Mouse (Mus musculus) right cerebral cortex, postnatal 36 days (tissue): Measurements from ENCODE around the gene Wdr45.
"Not testable (repeated sequence)": the region's sequence is repeated elsewhere in the genome, so short reads cannot be mapped to it uniquely, and the experiment has no call there.

Experiments used
- DNase-seq, 2 experiments: peaks; one replicate each; pipeline ENCODE4 v3.0.0; 2022; ENCODE audit warnings: low spot score in 2 of 2, mixed read lengths in 1 of 2

Wdr45 gene

DNA sequence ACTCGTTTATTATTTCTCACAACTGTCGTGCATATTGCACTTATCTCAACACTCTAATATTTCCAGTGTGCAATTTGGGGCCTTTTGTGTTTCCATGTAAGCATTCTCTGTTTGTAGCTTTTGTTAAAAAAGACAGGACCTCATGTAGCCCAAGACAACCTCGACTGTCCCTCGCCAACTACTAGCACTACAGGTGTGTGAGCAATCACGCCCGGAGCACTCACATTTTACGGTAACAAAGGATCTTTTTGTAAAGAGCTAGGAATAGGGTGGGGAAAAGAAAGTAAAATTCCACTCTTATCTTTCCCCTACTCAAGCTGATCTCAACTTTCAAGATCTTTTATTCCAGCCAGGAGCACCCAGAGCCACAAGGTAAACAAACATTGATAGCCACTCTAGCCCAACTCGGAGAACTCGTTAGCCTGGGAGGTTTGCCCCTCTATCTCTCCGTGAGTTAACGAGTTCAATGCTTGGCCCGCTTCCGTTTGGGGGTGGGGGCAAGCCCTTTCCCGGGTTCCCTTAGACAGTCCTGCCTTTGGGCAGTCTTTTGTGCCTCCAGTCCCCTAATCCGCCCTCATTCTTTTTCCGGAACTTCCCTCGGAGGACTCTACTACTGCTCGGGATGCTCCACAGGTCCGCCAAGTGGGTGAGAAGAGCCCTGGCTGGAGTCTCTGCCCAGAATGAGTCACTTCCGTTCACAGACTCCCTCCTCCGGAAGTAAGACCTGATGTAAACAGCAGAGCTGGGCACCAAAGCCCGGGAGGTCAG lies 7.6 kb downstream of the Wdr45 start, which contains the start of gene Gm45208:
Gene Gm45208, plus strand, starts transcription at position 732 of the 768 bp plus-strand sequence.
- peak; percentile 48 for DNase-seq

DNA sequence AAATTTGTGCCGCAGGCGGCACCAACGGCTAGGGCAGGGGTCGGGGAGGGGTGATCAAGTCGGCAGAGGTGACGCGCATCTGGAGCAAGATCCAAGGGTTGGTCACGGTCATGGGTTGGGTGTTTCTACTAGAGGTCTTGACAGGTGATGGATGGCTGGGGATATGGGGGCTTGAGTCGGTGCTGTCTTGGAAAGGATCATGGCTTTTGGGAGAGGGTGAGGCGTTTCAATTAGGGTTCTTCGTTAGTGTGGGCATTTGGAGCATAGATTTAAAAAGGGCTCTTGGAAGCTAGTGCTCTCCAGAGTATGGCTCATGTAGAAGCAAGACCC lies 8.1 kb downstream of the Wdr45 start:
- no peak for DNase-seq

DNA sequence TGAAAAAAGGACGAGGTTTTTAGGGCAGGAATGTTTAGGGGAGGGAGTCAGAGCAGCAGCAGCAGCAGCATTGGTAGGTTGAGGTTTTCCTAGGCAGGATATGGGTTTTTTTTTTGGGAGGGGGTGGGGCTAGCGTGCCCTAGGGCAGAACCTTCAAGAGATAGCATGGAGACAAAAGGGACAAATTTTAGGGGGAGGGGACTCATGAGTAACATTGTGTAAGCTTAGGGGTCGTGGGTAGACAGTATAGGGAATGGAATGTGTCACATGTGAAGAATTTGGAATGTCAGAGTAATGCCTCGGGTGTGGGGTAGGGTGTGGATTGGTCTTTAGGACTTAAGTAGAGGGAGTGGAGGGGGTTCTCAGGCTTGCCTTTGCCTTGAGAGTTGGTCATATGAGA lies 8.6 kb downstream of the Wdr45 start:
- DNase-seq = no peak

DNA sequence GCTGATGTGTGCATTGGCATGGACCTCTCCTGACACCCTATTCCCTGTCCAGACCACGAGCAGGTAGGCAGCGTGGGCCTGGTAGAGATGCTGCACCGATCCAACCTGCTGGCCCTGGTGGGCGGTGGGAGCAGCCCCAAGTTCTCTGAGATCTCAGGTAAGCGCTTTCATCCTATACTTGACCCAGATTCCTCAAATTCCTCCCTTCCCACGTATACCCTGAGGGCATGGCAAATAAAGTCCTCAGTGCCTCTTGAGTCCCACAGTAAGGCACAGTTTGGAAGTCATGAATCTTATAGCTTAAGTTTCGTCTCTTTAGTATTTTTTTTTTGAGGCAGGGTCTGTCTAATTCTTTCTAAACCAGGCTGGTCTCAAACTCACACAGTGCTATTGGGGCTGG lies 10.0 kb downstream of the Wdr45 start:
- DNase-seq = no peak

DNA sequence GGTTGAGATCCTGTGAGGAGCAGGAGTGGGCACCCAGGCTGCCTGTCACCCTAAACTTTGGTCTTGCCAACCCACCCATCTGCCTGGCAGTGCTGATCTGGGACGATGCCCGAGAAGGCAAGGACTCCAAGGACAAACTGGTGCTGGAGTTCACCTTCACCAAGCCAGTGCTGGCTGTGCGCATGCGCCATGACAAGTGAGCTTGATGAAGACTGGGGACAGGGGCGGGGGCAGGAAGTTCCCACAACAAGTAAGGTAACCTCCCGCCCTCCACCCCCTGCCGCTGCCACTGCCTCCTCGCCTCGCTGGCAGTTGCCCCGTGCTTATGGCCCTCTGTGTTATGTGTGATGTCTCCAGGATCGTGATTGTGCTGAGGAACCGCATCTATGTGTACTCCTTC lies 11.7 kb downstream of the Wdr45 start:
- no peak for DNase-seq

DNA sequence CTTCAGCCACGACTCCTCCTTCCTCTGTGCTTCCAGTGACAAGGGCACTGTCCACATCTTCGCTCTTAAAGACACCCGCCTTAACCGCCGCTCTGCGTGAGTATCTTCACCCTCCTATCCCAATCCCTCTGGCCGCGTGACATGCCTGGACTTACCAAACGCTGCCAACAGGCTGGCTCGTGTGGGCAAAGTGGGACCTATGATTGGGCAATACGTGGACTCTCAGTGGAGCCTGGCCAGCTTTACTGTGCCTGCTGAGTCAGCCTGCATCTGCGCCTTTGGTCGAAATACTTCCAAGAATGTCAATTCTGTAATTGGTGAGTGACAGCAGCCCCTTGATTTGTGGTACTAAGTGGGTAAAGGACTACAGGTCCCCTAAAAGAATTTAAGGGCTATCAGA lies 13.0 kb downstream of the Wdr45 start:
- no peak for DNase-seq

DNA sequence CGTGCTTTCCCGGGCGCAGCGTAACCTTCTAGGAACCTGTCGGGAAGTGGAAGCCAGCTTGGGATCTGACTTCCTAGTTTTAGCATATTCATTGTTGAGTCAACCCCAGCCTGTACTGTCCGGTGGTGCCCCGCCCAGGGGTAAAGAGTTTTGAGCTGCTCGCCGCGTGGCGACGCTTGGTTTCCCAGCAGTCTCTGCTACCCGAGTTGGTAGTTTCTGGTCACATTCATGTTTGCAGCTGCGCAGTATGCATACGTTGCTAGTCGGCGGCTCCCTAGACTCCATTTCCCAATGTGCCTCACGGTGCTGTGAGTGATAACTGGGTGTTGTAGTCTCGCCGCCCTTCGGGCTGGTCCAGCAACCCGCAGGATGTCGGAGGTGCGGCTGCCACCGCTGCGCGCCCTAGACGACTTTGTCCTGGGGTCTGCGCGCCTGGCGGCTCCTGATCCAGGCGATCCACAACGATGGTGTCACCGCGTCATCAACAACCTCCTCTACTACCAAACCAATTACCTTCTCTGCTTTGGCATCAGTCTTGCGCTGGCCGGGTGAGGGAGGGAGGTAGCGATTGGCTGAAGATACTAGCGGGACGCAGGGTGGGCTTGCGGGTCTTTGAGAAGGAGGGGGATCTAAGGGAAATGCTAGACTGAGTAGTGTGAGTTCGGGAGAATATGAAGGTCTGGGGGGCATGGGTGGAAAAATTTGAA lies 14.2 kb downstream of the Wdr45 start, which contains the start of gene Praf2:
Gene Praf2, plus strand, starts transcription at position 225 of the 707 bp plus-strand sequence.
- peak; percentile 81 to 89 for DNase-seq

DNA sequence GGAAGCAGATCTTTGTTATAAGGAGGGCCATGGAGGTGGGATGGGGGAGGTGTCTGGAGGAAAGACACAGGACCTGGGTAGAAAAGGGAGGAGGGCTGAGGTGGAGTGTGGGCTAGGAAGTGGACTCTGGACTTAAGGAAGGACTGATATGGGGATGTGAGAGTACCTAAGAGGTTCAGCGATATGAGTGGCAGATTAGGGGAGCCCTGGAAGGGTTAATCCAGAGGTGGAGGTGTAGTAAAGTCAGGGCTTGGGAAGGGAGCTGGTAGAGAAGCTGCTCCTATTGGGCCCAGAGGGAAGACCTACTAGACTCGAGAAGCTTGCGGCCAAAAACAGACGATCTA lies 14.8 kb downstream of the Wdr45 start:
- no peak for DNase-seq

DNA sequence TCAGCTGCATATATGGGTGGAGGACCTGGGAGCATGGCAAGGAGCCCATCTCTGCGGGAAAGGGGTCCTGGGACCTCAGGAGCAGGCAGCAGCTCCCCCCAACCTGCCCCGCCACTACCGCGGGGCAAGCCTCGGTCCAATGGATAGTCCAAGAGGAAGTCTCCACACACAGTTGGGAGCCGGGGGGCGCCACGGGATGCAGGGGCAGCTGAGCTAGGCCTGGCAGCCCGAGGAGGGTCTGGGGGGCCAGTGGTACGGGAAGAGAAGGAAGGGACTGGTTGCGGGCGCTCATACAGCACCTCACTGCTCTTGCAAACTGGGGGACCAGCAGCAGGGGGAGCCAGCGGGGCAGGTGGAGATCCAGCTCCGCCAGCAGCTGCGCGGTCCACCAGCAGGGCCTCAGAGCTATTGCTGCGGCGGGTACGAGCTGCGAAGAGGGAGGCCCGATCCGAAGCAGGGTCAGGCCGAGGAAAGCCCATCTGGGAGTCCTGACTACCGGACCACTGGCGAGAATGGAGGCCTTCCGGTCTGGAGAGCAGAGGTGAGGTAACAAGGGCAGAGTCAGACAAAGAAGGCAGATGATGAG lies 19.5 kb downstream of the Wdr45 start:
- peak in 1 of 2 experiments; percentile 33 for DNase-seq

DNA sequence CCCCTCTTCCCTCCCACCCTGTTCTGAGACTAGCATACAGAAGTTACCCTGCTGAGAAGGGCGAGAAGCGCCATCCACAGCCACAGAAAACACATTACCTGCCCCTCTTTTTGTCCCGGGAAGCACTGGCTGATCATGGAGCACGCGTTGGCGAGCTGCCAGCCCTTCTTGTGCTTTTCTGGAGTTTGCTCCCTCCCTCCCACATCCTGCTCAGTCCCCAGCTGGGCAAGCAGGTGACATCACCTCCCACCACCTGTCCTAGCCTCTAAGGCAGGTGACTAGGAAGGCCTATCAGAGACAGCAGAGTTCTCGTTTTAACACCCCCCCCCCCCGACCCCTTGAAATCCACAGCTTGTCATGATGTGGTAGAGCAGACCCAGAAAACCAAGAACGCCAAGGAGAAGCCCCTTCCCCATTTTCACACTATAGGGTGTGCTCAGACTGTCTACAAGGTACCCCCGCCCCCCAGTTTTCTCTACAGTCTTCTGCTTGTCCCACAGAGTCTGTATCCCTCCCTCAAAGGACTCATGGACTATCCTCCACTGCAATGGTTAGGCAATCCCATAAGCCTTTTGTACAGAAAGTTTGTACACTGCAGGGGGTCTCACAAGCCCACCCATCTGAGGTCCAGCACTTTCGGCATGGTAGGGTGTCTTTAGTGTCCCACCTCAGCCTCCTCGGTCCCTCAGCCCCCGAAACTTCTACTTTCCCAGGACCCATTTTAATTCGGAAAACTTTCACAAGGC lies 25.4 kb downstream of the Wdr45 start:
- DNase-seq = no peak

DNA sequence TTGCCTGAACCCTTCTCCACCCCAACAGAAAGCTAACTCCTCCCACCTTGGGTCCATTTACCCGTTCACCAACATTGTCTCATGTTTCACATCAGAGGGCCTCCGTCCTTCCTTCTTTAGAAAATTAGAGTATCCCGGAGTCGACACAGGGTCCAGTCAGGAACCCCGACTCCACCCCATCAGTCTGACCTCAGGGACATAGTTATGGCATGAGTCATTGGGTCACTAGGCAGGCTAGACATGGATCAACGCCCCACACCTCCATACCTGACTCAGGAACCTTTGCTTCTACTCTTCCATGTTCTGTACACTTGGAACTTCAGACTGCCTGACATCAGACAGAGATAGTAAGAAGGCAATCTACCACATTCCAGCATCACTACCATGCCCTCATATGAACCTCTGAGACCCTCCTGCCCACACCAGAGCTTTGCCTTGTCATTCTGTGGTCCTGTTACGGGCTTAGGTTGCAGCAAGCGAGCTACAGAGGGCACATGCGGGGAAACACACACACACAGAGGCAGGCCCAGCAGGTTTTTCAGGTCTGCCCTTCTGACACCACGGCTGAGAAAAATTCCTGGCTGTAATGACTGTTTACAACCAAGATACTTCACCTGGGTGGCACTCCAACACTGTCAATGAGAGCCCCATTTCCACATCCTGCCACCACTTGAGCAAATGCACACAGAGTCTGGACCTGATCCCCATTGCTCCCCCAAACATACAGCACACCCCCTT lies 26.1 kb downstream of the Wdr45 start:
- DNase-seq = no peak

DNA sequence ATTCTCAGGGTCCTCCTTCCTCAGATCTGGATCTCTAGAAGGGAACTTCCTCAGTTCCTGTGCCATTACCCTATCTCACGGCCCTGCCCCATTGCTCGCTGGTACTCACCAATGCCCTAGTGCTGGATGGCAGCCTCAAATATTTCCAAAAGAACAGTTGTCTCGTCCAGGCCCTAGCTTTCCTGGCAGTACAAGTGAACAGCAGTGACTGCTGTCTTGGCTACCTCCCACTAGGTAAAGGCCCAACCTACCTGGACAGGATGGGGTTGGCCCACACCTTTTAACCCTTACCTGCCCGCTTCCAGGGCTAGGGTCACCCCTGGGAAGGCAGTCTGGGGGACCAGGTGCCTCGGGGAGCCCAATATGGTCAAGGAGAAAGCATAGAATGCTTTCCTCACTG lies 27.0 kb downstream of the Wdr45 start:
- DNase-seq = no peak

DNA sequence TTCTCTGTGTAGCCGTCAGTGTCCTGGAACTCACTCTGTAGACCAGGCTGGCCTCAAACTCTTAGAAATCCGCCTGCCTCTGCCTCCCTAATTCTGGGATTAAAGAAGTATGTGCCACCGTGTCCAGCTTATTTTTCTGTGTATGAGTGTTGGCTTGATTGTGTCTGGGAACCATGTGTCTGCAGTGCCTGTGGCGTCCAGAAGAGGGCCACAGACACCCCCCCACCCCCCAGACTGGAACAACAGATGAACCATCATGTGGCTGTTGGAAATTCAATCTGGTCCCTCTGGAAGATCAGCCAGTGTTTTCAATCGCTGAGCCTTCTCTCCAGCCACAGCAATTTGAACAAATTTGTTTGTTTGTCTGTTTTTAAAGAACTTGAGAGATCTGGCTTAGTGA lies 29.3 kb downstream of the Wdr45 start:
- no peak for DNase-seq

DNA sequence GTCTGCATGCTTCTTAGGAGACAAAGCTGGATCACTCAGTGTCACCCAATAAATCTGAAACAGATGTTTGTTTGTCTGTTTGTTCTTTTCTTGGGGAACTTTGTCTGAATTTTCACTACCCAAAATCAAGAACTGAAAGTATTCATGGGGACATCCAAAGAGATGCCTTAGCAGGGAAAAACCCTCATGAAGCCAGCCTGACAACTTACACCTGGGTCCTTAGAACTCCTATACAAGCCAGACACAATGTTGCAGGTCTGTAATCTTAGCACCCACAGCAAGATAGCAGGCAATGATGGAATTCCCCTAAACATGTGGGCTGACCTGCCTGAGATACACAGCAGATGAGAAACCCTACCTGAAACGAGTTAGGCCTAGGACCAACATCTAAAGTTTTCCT lies 30.8 kb downstream of the Wdr45 start:
- DNase-seq = no peak

DNA sequence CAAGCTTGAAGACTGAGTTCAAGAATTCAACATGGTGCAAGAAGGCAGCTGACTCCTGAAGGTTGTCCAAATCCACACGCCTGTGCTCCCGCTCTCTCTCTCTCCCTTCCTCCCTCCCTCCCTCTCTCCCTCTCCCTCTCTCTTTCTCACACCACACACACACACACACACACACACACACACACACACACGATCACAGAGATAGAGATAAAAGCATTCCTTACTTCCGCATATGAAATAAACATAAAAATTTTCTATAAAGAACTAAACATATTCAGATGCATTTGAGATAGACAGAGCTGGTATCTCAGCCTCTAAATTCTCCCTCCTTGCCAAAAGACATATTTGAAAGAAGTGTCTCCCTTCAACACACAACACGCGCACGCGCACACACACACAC lies 31.3 kb downstream of the Wdr45 start:
- DNase-seq = no peak

DNA sequence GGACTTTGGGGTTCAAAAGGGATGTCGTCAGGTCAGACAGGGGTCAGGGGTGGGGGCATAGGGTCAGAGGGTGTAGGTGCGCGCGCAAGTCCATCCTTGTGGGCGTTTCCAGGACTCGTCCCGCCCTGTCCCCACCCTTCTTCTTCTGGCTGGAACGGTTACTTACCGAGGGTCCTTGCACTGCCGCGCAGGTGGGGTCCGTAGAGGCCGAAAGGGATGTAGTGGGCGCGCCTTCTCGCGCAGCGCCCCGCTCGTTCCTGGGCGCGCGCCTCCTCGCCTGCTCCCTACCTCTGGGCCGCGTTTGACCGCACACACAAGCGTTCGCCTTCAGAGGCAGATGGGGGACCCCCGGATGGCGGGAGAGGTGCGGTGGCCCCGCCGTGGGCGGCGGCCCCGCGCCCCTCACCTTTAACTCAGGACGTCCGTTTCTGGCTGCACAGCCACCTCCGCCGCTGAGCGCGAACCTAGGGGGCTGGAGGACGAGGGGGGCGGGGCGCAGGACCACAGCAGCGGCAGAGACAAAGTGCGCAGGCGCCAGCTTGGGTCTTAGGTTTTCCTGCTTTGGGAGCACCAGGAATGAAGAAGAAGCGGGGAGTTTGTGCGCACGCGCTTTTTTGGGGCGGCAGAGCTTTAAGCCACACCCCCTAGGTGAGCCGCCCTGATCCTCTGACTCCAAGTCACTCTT lies 36.4 kb downstream of the Wdr45 start, which contains the start of gene Ccdc120:
Gene Ccdc120, minus strand, starts transcription at position 474 of the 685 bp plus-strand sequence.
- peak; percentile 68 to 70 for DNase-seq

DNA sequence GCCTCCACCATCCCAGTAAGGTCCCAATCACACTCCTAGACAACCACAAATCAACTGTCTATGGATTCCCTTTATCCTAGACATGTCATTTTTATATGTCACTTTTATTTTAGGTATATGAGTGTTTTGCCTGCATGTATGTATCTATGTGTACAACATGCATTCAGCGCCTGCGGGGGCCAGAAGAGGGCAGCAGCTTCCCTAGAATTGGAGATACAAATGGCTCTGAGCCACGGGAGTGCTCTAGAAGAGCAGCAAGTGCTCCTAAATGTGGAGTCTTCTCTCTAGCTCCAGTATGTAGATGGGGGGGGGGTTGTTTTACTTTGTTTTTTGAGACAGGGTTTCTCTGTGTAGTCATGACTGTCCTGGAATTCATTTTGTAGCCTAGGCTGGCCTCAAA lies 39.5 kb downstream of the Wdr45 start:
- DNase-seq = not testable (repeated sequence)

DNA sequence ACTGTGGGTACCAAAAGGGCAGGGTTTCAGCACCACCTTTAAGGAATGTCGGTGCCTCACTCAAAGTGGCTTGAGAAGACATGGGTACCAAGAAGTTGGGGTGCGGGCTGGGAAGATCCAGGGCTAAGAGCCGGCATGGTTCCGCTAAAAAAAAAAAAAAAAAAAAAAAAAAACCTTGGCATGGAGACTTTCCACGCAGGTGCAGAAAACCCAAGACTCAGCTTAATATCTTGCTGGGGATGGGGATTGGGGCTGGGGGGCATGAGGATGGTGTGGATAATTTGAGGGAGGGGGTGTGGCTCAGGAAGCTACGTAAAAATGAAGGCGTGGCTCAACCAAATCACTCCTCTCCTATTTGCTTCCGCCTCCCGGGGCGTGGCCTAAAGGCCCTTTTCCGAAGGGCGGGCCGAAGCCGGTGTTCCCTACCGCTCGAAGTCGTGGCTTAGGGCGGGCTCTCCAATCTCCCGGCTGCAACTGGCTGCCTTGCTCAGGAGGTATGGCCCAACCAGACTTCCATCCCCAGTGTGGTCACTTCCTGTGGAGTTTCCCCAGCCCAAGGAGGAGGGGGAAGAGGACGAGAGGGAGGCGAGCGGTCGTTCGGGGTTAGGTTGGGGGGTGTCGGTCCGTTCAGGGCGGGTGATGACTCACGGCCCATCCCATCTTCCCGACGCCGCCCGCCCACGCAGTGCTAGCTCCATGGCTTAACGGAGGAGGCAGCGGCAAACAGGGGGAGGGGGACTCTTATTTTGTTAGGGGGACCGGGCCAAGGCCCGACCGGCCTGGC lies 48.2 kb downstream of the Wdr45 start, which contains the start of gene Tfe3:
Gene Tfe3, plus strand, starts transcription at position 424 of the 784 bp plus-strand sequence.
- DNase-seq = peak; percentile 89 to 92

DNA sequence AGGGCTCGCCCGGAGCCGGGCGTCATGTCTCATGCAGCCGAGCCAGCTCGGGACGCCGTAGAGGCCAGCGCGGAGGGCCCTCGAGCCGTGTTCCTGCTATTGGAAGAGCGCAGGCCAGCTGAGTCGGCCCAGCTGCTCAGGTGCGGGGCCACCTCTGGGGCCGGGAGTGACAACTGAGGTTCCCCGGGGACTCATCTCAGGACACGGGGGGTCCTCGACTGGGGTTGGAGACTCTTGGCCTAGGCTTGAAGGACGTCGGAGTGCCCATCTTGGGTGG lies 48.7 kb downstream of the Wdr45 start:
- DNase-seq = no peak
